Mouse (Mus musculus) retina, adult 2 months (tissue): ENCODE results near the gene Fcho1.
A peak's percentile ranks its signal among the peaks of the same experiment; 100 is the strongest.
"Not testable (repeated sequence)": the region's sequence is repeated elsewhere in the genome, so short reads cannot be mapped to it uniquely, and the experiment has no call there.

ENCODE experiments used
- DNase-seq: peaks from one replicate; pipeline ENCODE4 v3.0.0-alpha.2; 2012; ENCODE audit warnings: low read depth, low spot score

The Fcho1 gene

GRCm38 (mm10) chr8:71718252-71718651, 7.3 kb downstream of the Fcho1 start:
- no peak for DNase-seq

- DNase-seq = no peak
These were observed 8.4 kb downstream of the Fcho1 start for GRCm38 (mm10) chr8:71717096-71717495.

DNA sequence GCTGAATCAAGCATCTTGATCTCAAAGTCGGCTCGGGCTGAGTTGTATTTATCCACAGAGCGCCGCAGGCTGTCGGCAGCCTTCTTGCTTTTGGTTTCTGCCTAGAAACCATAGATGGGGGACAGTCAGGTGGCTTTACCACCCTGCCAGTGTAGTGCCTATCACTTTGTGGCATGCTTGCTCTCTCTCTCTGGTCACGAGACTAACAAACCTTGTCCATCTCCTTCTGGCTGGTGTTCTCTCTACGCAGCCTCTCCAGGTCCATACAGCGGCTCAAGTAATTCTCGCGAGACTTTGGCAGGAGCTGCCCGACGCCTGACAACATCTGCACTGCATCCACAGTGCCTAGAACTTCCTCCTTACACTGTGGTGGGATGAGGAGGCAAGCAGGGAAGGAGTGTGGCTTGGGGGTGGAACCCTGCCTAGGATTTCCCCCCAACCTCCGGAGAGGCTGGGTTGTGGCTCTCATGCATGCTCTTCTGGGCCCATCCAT, 8.9 kb downstream of the Fcho1 start:
- DNase-seq = no peak

DNA sequence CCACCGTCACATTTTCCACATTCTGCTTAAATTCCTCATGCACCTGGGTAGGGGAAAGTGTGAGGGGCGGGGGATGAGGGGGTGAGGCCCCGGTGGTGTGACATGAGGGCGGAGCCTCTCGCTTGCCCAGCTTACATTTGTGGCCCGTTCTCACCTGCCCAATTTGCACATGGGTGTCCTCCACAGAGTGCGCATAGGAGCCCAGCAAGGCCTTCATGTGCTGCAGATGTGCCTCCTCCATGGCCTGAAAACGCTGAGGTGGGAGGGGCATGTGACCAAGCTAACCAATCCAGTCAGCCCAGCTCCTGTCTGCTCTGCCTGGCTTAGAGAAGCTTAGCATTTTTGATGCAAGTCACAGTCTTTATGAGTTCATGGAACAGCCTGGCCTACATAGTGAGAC, 10.0 kb downstream of the Fcho1 start:
- no peak for DNase-seq

- DNase-seq = no peak
These were observed 13.9 kb downstream of the Fcho1 start for GRCm38 (mm10) chr8:71711574-71711973.

GRCm38 (mm10) chr8:71709800-71710446, 15.6 kb downstream of the Fcho1 start:
- peak; percentile 59 for DNase-seq

GRCm38 (mm10) chr8:71709134-71709799, 16.2 kb downstream of the Fcho1 start:
- no peak for DNase-seq

GRCm38 (mm10) chr8:71707874-71708273, 17.6 kb downstream of the Fcho1 start:
- DNase-seq = no peak

- not testable (repeated sequence) for DNase-seq
These were observed 22.1 kb downstream of the Fcho1 start for GRCm38 (mm10) chr8:71703400-71703799.

DNA sequence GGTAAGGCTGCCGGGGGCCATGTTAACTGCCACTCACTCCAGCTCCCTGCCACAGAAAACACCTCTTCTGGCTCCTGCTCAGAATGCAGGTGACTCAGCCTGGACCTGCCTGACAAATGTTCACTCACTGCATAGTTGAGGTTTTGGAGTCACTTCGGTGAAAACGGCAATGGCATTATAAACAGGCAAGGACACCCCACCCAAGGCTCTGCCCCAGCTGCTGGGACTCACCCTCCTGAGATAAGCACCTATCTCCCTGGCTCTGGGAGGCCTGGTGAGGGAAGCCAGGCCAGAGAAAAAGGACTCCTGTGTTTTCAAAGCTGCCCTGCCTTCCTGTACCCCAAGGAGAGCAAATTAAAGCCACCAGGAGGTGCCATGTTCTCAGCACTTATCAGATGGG, 22.6 kb downstream of the Fcho1 start:
- DNase-seq = no peak

DNA sequence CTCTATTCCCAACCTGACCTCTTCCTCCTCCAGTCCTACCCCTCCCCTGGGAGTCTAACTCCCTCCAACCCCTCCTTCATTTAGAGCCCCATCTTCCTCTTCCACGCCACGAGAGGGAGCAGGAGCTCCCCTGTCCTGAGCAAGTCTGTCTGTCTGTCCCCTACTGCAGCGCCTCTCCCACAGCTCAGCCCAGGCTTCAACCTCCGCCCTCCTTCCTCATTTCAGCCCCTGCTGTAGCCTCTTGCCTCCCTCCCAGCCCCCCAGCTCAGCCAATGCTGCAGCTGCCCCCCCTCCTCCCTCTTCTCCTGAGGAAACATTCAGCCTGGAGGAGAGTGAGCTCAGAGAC, 23.5 kb downstream of the Fcho1 start:
- DNase-seq = no peak

GRCm38 (mm10) chr8:71701414-71702086, 24.0 kb downstream of the Fcho1 start, which contains the start of gene B3gnt3:
Gene B3gnt3, minus strand, starts transcription at chr8:71701789.
- no peak for DNase-seq

- DNase-seq = no peak
These were observed 24.8 kb downstream of the Fcho1 start for GRCm38 (mm10) chr8:71700493-71701269.

- DNase-seq = not testable (repeated sequence)
These were observed 30.1 kb downstream of the Fcho1 start for GRCm38 (mm10) chr8:71695456-71695855.

DNA sequence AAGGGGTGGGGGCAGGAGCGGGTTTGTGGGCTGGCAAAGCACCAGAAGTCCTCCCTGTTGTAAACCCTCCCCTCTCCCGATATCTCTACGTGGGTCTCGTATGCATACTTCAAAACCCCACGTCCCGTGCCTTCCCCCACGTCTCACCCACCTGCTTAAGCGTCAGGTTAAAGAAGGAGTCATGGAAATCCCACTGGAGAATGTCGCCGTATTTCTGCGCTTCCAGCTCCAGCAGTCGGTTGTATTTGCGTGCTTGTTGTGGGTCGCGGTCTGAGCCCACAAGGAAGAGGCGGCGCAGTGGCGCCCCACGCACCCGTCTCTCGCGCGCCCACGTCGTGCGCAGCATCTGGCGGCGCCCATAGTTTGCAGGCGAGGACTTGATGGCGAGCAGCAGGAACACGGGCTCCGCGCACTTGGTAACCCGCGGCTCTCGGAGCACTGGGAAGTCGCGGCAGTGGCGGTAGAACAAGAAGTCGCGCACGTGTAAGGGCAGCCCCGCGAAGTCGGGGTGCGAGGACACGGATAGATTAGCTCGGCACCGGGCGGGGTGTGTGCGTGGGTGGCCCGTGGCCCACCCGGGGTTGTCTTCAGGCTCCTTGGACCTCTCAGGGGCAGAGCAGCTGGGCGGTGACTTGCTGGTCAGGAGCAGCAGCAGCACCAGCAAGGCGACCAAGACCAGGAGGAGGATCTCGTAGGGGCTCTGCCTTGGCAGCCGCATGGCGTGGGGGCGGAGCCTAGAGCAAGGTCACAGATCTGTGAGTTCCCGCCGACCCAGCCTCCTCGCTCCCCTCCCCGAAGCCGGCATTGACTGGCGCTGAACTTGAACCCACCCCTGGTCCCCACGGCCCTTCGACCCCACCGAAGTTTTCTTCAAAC, 32.1 kb downstream of the Fcho1 start:
- DNase-seq = no peak

DNA sequence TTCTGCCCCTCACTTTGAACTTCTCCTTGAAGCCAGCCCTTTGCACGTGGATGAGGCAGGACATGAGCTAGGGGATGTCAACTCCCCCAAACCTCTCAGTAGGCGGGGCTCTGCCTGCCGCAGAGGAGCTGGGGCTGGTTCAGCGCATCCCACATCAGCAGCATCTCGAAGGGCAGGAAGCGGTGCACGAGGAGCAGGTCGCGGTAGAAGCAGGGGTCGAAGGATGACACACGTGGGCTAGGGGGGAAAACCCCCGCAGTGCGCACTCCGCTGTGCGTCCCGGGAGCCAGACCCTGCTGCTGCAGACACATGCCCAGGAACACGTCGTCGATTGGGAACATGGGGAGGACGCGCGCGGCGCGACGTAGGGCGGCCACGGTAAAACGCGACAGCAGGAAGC, 33.0 kb downstream of the Fcho1 start:
- DNase-seq = no peak

DNA sequence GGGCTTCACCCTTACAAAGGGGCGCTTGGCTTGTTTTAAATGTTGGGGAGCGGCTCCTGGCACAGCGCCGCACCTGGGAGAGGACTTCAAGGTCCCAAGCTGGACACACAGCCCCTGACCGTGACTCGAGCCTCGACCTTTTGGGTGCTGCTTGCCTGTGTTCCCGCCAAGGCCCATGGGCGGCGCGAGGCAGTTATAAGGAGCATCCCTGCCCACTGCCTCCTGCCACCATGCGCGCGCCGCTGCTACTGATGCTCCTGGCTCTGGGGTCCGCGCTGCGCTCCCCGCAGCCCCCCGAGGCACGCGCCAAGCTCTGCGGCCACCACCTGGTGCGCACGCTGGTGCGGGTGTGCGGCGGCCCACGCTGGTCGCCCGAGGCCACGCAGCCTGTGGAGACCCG, 36.5 kb downstream of the Fcho1 start, which contains the start of gene Insl3:
Insl3 (plus strand) TSS at position 187 of the 400 bp plus-strand sequence.
- DNase-seq = no peak

GRCm38 (mm10) chr8:71687616-71688015, 37.9 kb downstream of the Fcho1 start:
- no peak for DNase-seq

DNA sequence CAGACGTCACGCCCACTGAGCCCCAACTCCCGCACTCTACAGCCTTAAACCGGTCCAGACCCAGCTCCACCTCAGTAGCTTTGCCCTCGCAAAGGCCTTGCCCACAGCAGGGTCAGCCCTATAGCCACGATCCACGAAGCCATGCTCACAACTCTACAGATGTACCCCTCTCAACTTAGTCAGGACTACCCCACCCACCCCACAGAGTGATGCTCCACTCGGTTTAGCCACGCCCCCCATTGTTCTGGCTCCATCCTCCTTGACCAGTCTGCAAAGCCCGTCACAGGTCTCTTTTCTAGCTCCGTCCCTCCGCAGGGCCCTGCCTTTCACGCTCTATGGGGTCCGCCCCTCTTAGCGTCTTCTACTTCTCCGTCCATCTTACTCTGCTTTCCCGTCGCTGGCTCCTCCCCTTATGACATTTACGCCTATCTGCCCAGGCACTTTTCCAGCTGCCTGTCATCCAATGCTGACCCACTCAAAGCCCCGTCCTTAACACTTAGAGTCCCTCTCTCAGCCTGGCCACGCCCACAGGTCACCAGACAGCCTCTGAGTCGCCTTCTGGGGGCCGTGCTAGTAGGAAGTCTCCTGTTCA, 39.3 kb downstream of the Fcho1 start:
- DNase-seq = no peak

DNA sequence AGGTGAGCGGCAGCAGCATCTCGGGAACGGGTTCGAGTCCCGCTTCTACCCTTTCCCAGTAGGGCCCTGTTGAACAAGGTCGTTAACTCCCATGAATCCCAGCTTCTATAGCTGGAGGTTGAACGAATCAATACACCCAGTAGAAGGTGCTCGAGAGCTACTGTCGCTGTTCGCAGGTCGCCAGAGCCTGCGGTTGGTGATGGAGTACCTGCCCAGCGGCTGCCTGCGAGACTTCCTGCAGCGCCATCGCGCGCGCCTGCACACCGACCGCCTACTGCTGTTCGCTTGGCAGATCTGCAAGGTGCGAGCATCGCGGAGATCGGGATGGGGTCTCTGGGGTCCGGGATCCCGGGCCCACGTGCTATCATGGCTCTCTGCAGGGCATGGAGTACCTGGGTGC, 39.9 kb downstream of the Fcho1 start:
- no peak for DNase-seq

GRCm38 (mm10) chr8:71684701-71685100, 40.8 kb downstream of the Fcho1 start:
- DNase-seq = no peak
